Mouse (Mus musculus) neural tube, embryonic 15.5 days (tissue): ENCODE measurements at regions not wholly inside any gene's neighbourhood (a gene's known extent, or its start where the extent isn't known, plus 50 kb on each side); places are given as distances from the start of the nearest gene placed in this dataset.

Experiments used
- ATAC-seq: fragments of 200-750 bp; cut with Nextera tagmentation; 2 replicates; pipeline ENCODE4 v1.8.0; 2017; ENCODE audit warnings: mild to moderate bottlenecking, moderate TSS enrichment, moderate library complexity; ENCODE audit not compliant: low FRiP score
- H3K27ac ChIP-seq: fragments of 300-500 bp; sonication (generic); replicated peaks from 2 replicates; pipeline ENCODE4 v1.5.1; 2015; ENCODE audit warnings: mild to moderate bottlenecking, inconsistent platforms
- H3K27me3 ChIP-seq: fragments of 300-500 bp; sonication (generic); replicated peaks from 2 replicates; pipeline ENCODE4 v1.6.1; 2015; ENCODE audit warnings: inconsistent platforms
- H3K36me3 ChIP-seq: fragments of 300-500 bp; sonication (generic); 2 replicates; pipeline ENCODE4 v1.6.1; 2015; ENCODE audit warnings: inconsistent platforms
- H3K4me1 ChIP-seq: fragments of 300-500 bp; sonication (generic); 2 replicates; pipeline ENCODE4 v1.6.1; 2015; ENCODE audit warnings: inconsistent platforms
- H3K4me2 ChIP-seq: fragments of 300-500 bp; sonication (generic); 2 replicates; pipeline ENCODE4 v1.6.1; 2015; ENCODE audit warnings: inconsistent platforms, mild to moderate bottlenecking, moderate library complexity
- H3K4me3 ChIP-seq: fragments of 300-500 bp; sonication (generic); replicated peaks from 2 replicates; pipeline ENCODE4 v1.5.1; 2015; ENCODE audit warnings: mild to moderate bottlenecking, inconsistent platforms
- H3K9ac ChIP-seq: fragments of 300-500 bp; sonication (generic); replicated peaks from 2 replicates; pipeline ENCODE4 v1.6.1; 2015; ENCODE audit warnings: mild to moderate bottlenecking, inconsistent platforms
- H3K9me3 ChIP-seq: fragments of 300-500 bp; sonication (generic); replicated peaks from 2 replicates; pipeline ENCODE4 v1.6.1; 2016; ENCODE audit warnings: inconsistent platforms
- WGBS: fragments of 180-500 bp; shearing (Covaris S2); methylation state at CpG from one replicate; pipeline ENCODE4 v1.1.7; 2015; ENCODE audit warnings: mixed read lengths; 5-methylcytosine and 5-hydroxymethylcytosine counted together

DNA sequence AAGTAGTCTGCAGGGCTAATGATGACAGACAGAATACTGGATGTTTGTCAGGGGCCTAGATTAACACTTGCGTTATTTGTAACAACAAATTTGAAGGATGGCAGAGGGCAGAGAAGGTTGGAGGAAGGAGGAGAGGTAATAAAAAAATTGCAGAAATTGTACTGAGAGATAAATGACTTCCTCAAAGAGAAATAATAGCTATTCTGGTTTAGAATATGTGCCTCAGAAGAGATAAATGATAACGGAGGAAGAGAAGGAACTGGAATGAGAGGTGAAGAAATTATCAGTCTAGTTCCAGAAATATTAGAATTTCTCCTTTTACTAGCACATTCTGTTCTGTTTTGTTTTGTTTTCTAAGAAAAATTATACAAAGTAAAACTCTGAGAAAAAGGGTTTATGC lies 393.1 kb downstream of the Slco6d1 start:
- no peaks in the 10 kb centered on the region for H3K9me3 ChIP-seq
- no peaks in the 10 kb centered on the region for H3K27me3 ChIP-seq
- no peak overlapping the region for H3K4me2 ChIP-seq
- H3K36me3 ChIP-seq = no peaks in the 10 kb centered on the region
- no peaks in the 10 kb centered on the region for H3K4me1 ChIP-seq
- WGBS = 88% methylated on average over 2 of the region's 2 CpGs
- H3K9ac ChIP-seq = no peak overlapping the region
- no peak overlapping the region for H3K27ac ChIP-seq
- no peak for ATAC-seq
- H3K4me3 ChIP-seq = no peak overlapping the region

DNA sequence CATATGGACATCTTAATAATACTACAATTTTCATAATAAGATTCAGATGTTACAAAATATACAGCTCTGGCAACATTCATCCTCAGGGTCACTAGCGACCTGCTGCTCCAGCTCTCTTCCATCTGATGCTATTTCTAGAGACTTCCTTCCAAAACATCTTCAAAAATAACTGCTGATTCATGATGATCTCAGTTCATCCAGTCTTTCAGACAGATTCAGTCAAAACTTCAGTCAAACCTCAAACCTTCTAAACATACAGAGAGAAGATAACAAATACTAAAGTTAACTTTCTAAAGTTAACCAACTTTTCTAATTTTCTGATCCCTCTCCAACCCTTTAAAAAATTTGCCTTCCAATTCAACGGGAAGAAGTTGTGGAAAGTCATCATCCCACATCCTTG lies 397.2 kb downstream of the Slco6d1 start:
- H3K27ac ChIP-seq = no peak overlapping the region
- H3K4me2 ChIP-seq = no peak overlapping the region
- WGBS = 87% methylated on average over 2 of the region's 2 CpGs
- H3K9me3 ChIP-seq = no peaks in the 10 kb centered on the region
- no peak for ATAC-seq
- no peak overlapping the region for H3K4me3 ChIP-seq
- H3K36me3 ChIP-seq = no peaks in the 10 kb centered on the region
- H3K9ac ChIP-seq = no peak overlapping the region
- no peaks in the 10 kb centered on the region for H3K4me1 ChIP-seq
- no peaks in the 10 kb centered on the region for H3K27me3 ChIP-seq

DNA sequence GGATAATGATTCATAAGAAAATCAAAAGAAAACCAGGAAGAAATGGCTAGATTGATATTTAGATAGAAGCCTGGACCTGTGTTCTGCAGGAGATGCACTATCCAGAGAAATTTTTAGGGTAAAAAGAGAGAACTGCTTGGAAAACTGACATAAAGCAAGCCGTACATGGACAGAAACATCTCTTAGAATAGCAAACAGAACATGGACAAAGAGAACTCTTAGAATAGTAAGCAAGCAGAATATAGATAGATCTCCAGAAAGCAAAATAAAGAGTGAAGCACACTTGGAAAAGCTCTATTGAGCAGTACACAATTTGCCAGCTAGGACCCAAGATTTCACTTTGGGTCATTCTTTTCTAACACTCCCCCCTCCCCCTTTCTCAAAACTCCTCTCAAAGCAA lies 439.3 kb downstream of the Slco6d1 start:
- Histone ChIP-seq H3K9ac (no peak overlapping the region), H3K4me1 (no peaks in the 10 kb centered on the region), H3K36me3 (no peaks in the 10 kb centered on the region), H3K4me3 (no peak overlapping the region), H3K4me2 (no peak overlapping the region), H3K27ac (no peak overlapping the region), H3K27me3 (no peaks in the 10 kb centered on the region), H3K9me3 (no peaks in the 10 kb centered on the region)
- 81% methylated on average over 1 of the region's 1 CpGs for WGBS
- no peak for ATAC-seq

DNA sequence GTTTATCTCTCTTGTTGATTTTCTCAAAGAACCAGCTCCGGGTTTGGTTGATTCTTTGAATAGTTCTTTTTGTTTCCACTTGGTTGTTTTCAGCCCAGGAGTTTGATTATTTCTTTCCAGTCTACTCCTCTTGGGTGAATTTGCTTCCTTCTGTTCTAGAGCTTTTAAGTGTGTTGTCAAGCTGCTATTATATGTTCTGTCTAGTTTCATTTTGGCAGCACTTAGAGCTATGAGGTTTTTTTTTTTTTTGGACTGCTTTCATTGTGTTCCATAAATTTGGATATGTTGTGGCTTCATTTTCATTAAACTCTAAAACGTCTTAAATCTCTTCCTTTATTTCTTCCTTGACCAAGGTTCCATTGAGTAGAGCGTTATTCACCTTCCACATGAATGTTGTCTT lies 485.3 kb downstream of the Slco6d1 start:
- Histone ChIP-seq H3K27me3 (no peaks in the 10 kb centered on the region), H3K4me1 (no peaks in the 10 kb centered on the region), H3K27ac (no peak overlapping the region), H3K9ac (no peak overlapping the region), H3K4me2 (no peak overlapping the region), H3K9me3 (no peaks in the 10 kb centered on the region), H3K4me3 (no peak overlapping the region), H3K36me3 (no peaks in the 10 kb centered on the region)
- ATAC-seq = no peak
- WGBS = 87% methylated on average over 3 of the region's 3 CpGs

DNA sequence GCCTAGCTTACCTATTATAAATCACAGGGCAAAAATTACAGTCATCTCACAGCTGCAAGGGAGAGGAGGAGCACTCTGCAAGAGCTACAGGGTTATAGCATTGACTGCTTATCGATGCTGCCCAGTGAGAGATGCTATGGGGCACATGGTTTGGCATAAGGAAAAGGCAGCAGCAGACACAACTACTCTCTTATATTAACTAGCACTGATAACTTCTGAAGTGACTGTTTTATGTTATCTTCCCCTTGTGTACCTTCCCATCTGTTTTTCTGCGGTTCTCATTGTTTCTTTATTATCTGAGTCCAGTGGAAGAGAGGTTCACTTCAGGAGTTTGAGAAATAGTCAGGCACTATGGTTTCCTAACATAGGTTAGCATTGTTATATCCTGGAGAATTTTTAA lies 502.1 kb downstream of the Slco6d1 start:
- Histone ChIP-seq H3K36me3 (no peaks in the 10 kb centered on the region), H3K9me3 (no peaks in the 10 kb centered on the region), H3K27me3 (no peaks in the 10 kb centered on the region), H3K27ac (no peak overlapping the region), H3K4me2 (no peak overlapping the region), H3K9ac (no peak overlapping the region), H3K4me1 (no peaks in the 10 kb centered on the region), H3K4me3 (no peak overlapping the region)
- 81% methylated on average over 2 of the region's 2 CpGs for WGBS
- ATAC-seq = no peak

DNA sequence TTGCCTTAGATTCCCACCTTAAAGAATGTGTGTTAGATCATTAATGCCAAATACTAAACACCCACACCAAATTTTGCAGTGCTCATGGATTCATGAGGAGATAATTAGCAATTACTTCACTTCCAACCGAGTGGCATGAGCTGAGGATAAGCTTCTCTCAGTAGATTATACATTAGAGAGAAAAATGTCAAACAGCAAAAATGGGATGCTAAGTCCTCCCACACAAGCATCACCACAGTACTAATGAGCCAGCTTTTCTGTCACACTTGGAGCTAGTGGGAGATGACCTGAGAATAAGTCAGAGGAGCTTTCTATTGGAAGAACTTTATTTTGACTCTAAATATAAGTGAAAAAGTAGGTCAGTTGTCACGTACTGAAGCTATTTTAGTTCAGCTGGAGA lies 504.0 kb downstream of the Slco6d1 start:
- H3K9ac ChIP-seq = no peak overlapping the region
- no peak overlapping the region for H3K4me2 ChIP-seq
- H3K9me3 ChIP-seq = no peaks in the 10 kb centered on the region
- no peak overlapping the region for H3K27ac ChIP-seq
- H3K4me3 ChIP-seq = no peak overlapping the region
- no peak for ATAC-seq
- H3K27me3 ChIP-seq = no peaks in the 10 kb centered on the region
- 80% methylated on average over 2 of the region's 2 CpGs for WGBS
- no peaks in the 10 kb centered on the region for H3K36me3 ChIP-seq
- H3K4me1 ChIP-seq = no peaks in the 10 kb centered on the region

DNA sequence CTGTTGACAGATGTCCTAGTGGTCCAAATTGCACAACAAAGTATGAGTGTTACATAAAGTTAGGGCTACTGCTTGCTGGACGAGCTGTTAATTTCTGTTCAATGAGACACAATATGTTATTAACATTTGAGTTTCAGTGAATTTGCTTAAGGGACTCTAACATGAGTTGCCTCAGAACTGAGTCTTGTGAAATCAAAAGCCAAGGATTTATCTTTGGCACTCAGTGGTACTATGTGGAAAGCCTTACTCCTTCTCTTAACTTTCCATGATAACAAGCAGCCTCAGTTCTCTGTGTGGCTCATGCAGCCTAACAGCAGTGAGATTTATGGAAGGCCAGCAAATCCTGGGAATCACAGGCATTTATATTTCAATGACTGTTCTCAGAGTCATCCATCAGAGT lies 510.0 kb downstream of the Slco6d1 start:
- no peaks in the 10 kb centered on the region for H3K9me3 ChIP-seq
- WGBS = 74% methylated on average over 1 of the region's 1 CpGs
- ATAC-seq = no peak
- H3K36me3 ChIP-seq = no peaks in the 10 kb centered on the region
- H3K4me3 ChIP-seq = no peak overlapping the region
- H3K4me2 ChIP-seq = no peak overlapping the region
- H3K9ac ChIP-seq = no peak overlapping the region
- H3K4me1 ChIP-seq = no peaks in the 10 kb centered on the region
- no peak overlapping the region for H3K27ac ChIP-seq
- H3K27me3 ChIP-seq = no peaks in the 10 kb centered on the region

- 95% methylated on average over 1 of the region's 1 CpGs for WGBS
- Histone ChIP-seq H3K4me2 (no peak overlapping the region), H3K4me3 (no peak overlapping the region), H3K36me3 (no peaks in the 10 kb centered on the region), H3K9me3 (no peaks in the 10 kb centered on the region), H3K27me3 (no peaks in the 10 kb centered on the region), H3K4me1 (no peaks in the 10 kb centered on the region), H3K9ac (no peak overlapping the region), H3K27ac (no peak overlapping the region)
- ATAC-seq = no peak
Measured at GRCm38 (mm10) chr1:98932239-98932638, 511.3 kb downstream of the Slco6d1 start.

GRCm38 (mm10) chr1:98977686-98978085 lies 556.8 kb downstream of the Slco6d1 start:
- Histone ChIP-seq H3K4me3 (no peak overlapping the region), H3K4me2 (no peak overlapping the region), H3K36me3 (no peaks in the 10 kb centered on the region), H3K9me3 (no peaks in the 10 kb centered on the region), H3K27me3 (no peaks in the 10 kb centered on the region), H3K27ac (no peak overlapping the region), H3K9ac (no peak overlapping the region), H3K4me1 (no peaks in the 10 kb centered on the region)
- 95% methylated on average over 1 of the region's 1 CpGs for WGBS
- no peak for ATAC-seq
